Mouse (Mus musculus) neural tube, embryonic 12.5 days (tissue): Measurements from ENCODE around the gene Rcbtb2. TPM values are rescaled to one million over a fixed set of nuclear protein-coding genes. Genes with fewer than 3 reads are reported as not detected.

ENCODE experiments used
- ATAC-seq: fragments of 200-750 bp; cut with Nextera tagmentation; 2 replicates; pipeline ENCODE4 v1.8.0; 2017; ENCODE audit warnings: low read depth, mild to moderate bottlenecking, moderate TSS enrichment, moderate library complexity; ENCODE audit not compliant: low FRiP score
- H3K27ac ChIP-seq: fragments of 300-500 bp; sonication (generic); 2 replicates; pipeline ENCODE4 v1.5.1; 2016
- H3K27me3 ChIP-seq: fragments of 300-500 bp; sonication (generic); replicated peaks from 2 replicates; pipeline ENCODE4 v1.6.1; 2016; ENCODE audit warnings: mild to moderate bottlenecking
- H3K36me3 ChIP-seq: fragments of 300-500 bp; sonication (generic); 2 replicates; pipeline ENCODE4 v1.6.1; 2016; ENCODE audit warnings: mild to moderate bottlenecking
- H3K4me1 ChIP-seq: fragments of 300-500 bp; sonication (generic); 2 replicates; pipeline ENCODE4 v1.6.1; 2016
- H3K4me2 ChIP-seq: fragments of 300-500 bp; sonication (generic); replicated peaks from 2 replicates; pipeline ENCODE4 v1.6.1; 2016; ENCODE audit warnings: mild to moderate bottlenecking
- H3K4me3 ChIP-seq: fragments of 300-500 bp; sonication (generic); 2 replicates; pipeline ENCODE4 v1.5.1; 2016
- H3K9ac ChIP-seq: fragments of 300-500 bp; sonication (generic); 2 replicates; pipeline ENCODE4 v1.6.1; 2016; ENCODE audit warnings: mild to moderate bottlenecking
- H3K9me3 ChIP-seq: fragments of 300-500 bp; sonication (generic); 2 replicates; pipeline ENCODE4 v1.6.1; 2016; ENCODE audit warnings: mild to moderate bottlenecking
- WGBS: fragments of 180-500 bp; shearing (Covaris S2); methylation state at CpG from one replicate; pipeline ENCODE4 v1.1.7; 2016; 5-methylcytosine and 5-hydroxymethylcytosine counted together
- polyA plus RNA-seq: library from polyadenylated mRNA; unstranded; fragments of >200 nt; fragmentation: Nextera tagmentation; extraction: Ambion mirVana; gene quantifications from 2 replicates; pipeline ENCODE4 v1.2.1, GENCODE M21; 2016

Rcbtb2 gene
- polyA plus RNA-seq, 1 experiment from 2014 or later: 118 TPM

GRCm38 (mm10) chr14:73117411-73118392 is 5.1 kb upstream of the Rcbtb2 start:
- Histone ChIP-seq H3K4me2 (no peak overlapping the region), H3K4me1 (no peaks in the 10 kb centered on the region; the same call in 1 of the 2 replicates), H3K27ac (no peak overlapping the region), H3K9me3 (no peaks in the 10 kb centered on the region), H3K36me3 (no peaks in the 10 kb centered on the region), H3K4me3 (no peak overlapping the region), H3K9ac (no peak overlapping the region), H3K27me3 (no peaks in the 10 kb centered on the region)
- WGBS: 79% methylated on average over 7 of the region's 7 CpGs
- ATAC-seq: no peak

DNA sequence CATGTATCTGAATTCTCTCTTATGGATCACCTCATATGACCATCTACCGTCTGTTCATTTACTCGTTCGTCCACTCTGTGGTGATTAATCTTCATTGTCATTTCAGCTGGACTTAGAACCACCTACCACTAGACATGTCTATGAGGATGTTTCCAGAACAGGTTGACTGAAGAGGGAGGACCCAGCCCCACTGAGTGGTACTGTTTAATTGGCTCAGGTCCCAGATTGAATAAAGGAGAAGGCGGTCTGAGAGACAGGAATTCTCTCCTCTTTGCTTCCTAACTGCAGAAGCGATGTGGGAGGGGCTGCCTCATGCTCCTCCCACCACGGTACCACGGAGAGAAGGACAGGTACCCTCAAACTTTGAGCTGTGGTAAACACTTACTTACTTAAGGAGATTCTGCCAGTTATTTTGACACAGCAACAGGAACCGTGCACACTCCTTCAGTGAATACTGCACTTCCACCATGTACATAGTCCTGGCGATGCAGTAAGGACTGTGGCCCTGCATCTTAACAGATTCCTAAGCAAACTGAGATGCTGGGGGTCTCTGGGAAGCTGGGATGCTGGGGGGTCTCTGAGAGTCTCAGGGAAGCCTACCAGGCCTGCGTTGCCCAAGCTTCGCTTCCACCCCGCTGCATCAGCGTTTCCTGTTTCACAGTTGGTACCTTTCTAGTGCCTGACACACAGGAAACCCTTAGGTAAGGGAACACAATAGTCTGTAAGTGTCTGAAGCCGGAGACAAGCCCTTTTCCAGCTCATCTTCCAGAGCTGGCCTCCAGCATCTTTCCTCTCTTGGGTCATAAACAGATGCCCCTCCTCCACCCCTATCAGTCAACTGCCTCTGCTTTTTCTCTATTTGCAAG is 4.1 kb upstream of the Rcbtb2 start:
- Histone ChIP-seq H3K4me2 (no peak overlapping the region), H3K27ac (no peak overlapping the region), H3K4me1 (no peaks in the 10 kb centered on the region; the same call in 1 of the 2 replicates), H3K9ac (no peak overlapping the region), H3K36me3 (no peaks in the 10 kb centered on the region), H3K9me3 (no peaks in the 10 kb centered on the region), H3K27me3 (no peaks in the 10 kb centered on the region), H3K4me3 (no peak overlapping the region)
- no peak for ATAC-seq
- 74% methylated on average over 14 of the region's 14 CpGs for WGBS

DNA sequence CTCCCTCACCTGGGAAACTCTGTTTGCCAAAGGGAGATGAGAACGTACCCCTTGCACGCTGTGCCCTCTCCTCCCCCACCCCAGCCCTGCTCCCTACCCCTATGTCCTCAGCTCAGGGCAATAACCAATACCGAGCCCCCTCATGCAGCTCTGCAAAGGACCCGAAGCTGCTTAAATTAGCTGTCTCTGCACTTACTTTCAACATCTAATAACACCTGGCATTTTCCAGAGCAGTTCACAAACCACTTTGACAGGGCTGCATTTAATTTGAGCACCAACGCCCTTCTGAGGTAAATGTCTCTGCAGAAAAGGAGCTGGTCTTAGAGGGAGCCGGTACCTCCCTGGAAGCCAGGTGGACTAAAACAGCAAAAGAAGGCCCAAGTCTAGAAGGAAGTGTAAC is 3.4 kb upstream of the Rcbtb2 start:
- H3K9me3 ChIP-seq: no peaks in the 10 kb centered on the region
- WGBS: 37% methylated on average over 6 of the region's 6 CpGs
- H3K36me3 ChIP-seq: no peaks in the 10 kb centered on the region

GRCm38 (mm10) chr14:73119966-73120365 is 2.9 kb upstream of the Rcbtb2 start:
- H3K9ac ChIP-seq: no peak overlapping the region
- no peak overlapping the region for H3K4me3 ChIP-seq
- no peaks in the 10 kb centered on the region for H3K9me3 ChIP-seq
- no peak overlapping the region for H3K27ac ChIP-seq
- no peaks in the 10 kb centered on the region for H3K36me3 ChIP-seq
- H3K27me3 ChIP-seq: no peaks in the 10 kb centered on the region
- WGBS: 69% methylated on average over 2 of the region's 2 CpGs
- ATAC-seq: no peak
- no peak overlapping the region for H3K4me2 ChIP-seq
- no peaks in the 10 kb centered on the region; the same call in 1 of the 2 replicates for H3K4me1 ChIP-seq

More for the DNA sequence above, 3.4 kb upstream of the Rcbtb2 start:
- ATAC-seq: no peak
- H3K4me1 ChIP-seq: no peaks in the 10 kb centered on the region; the same call in 1 of the 2 replicates
- H3K4me2 ChIP-seq: no peak overlapping the region
- no peak overlapping the region for H3K4me3 ChIP-seq
- H3K27ac ChIP-seq: no peak overlapping the region
- no peak overlapping the region for H3K9ac ChIP-seq
- no peaks in the 10 kb centered on the region for H3K27me3 ChIP-seq

GRCm38 (mm10) chr14:73122211-73122922 is 470 bp upstream of the Rcbtb2 start:
- no peak for ATAC-seq
- no peaks in the 10 kb centered on the region for H3K9me3 ChIP-seq
- 75% methylated on average over 4 of the region's 4 CpGs for WGBS
- H3K36me3 ChIP-seq: no peaks in the 10 kb centered on the region
- no peak overlapping the region for H3K4me3 ChIP-seq
- H3K4me2 ChIP-seq: no peak overlapping the region
- H3K27me3 ChIP-seq: no peaks in the 10 kb centered on the region
- no peaks in the 10 kb centered on the region; the same call in 1 of the 2 replicates for H3K4me1 ChIP-seq
- H3K9ac ChIP-seq: no peak overlapping the region
- H3K27ac ChIP-seq: no peak overlapping the region

DNA sequence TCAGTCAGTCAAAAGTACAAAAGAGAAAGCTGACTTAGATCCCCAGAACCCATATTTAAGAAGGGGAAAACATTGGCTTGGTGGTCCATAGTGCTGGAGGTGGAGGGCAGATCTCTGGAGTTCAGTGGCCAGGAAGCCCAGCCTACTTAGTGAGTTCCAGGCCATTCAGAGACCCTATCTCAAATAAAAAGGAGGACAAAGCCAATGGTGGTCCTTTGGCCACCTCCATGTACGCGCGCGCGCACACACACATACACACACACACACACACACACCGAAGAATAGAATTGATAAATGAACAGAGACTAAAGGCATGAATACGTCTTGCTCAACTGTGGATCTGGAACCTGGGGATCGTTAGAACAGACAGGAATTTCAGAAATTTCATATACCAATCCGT is 544 bp downstream of the Rcbtb2 start:
- no peaks in the 10 kb centered on the region for H3K27me3 ChIP-seq
- H3K9me3 ChIP-seq: no peaks in the 10 kb centered on the region
- no peaks in the 10 kb centered on the region; the same call in 1 of the 2 replicates for H3K4me1 ChIP-seq
- H3K27ac ChIP-seq: no peak overlapping the region
- no peak overlapping the region for H3K9ac ChIP-seq
- ATAC-seq: no peak
- 91% methylated on average over 9 of the region's 9 CpGs for WGBS
- H3K36me3 ChIP-seq: no peaks in the 10 kb centered on the region
- H3K4me3 ChIP-seq: no peak overlapping the region
- H3K4me2 ChIP-seq: no peak overlapping the region

DNA sequence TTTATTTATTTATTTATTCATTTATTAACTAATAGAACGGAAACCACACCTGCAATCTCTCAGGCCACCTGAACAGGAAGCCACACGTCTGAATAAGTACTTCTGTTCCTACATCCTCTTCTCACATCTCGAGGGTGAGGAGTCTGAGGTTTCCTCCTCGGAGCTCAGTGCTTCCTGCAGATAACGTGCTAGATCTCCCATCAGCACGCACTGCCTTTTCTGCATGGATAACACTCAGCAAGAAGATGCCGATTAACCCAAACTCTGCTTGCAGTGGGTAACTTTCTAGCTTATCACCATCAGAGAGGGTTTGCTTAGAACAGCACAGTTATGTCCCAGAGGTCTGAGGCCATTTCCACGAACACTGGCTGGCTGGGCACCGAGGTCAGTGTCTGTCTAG is 949 bp downstream of the Rcbtb2 start:
- H3K4me2 ChIP-seq: no peak overlapping the region
- no peak overlapping the region for H3K27ac ChIP-seq
- WGBS: 81% methylated on average over 9 of the region's 9 CpGs
- H3K27me3 ChIP-seq: no peaks in the 10 kb centered on the region
- no peak for ATAC-seq
- H3K36me3 ChIP-seq: no peaks in the 10 kb centered on the region
- no peak overlapping the region for H3K9ac ChIP-seq
- H3K4me3 ChIP-seq: no peak overlapping the region
- no peaks in the 10 kb centered on the region for H3K9me3 ChIP-seq
- H3K4me1 ChIP-seq: no peaks in the 10 kb centered on the region; the same call in 1 of the 2 replicates

DNA sequence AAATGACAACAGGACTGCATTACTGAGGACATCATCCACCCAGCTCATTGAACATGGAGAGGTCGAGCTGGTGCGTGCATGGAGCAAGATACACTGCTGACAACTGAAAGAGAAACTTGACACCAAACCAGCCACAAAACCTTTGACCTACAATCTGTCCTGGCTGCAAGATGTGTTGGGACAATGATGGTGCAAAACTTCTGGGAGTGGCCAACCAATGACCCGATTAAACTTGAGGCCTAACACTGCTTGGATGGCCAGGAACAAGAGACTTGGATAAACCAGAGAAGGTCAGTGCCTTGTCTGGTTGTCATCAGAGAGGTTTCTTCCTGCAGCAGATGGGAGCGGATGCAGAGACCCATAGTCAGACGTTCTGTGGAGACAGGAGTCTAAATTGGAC is 7.7 kb downstream of the Rcbtb2 start:
- Histone ChIP-seq H3K27me3 (no peaks in the 10 kb centered on the region), H3K27ac (no peak overlapping the region), H3K4me2 (no peak overlapping the region), H3K9me3 (no peaks in the 10 kb centered on the region), H3K4me3 (no peak overlapping the region), H3K36me3 (no peaks in the 10 kb centered on the region), H3K4me1 (no peaks in the 10 kb centered on the region), H3K9ac (no peak overlapping the region)
- 61% methylated on average over 5 of the region's 5 CpGs for WGBS
- no peak for ATAC-seq

- no peak for ATAC-seq
These were observed 9.1 kb downstream of the Rcbtb2 start for GRCm38 (mm10) chr14:73131856-73132410.

GRCm38 (mm10) chr14:73132731-73133130 is 9.9 kb downstream of the Rcbtb2 start:
- no peak overlapping the region for H3K4me2 ChIP-seq
- H3K36me3 ChIP-seq: no peaks in the 10 kb centered on the region
- no peak for ATAC-seq
- 84% methylated on average over 4 of the region's 4 CpGs for WGBS
- H3K4me1 ChIP-seq: no peaks in the 10 kb centered on the region
- no peaks in the 10 kb centered on the region for H3K27me3 ChIP-seq
- no peak overlapping the region for H3K4me3 ChIP-seq
- no peak overlapping the region for H3K9ac ChIP-seq
- H3K27ac ChIP-seq: no peak overlapping the region
- H3K9me3 ChIP-seq: no peaks in the 10 kb centered on the region

More at GRCm38 (mm10) chr14:73131856-73132410, 9.1 kb downstream of the Rcbtb2 start:
- Histone ChIP-seq H3K9me3 (no peaks in the 10 kb centered on the region), H3K27ac (no peak overlapping the region), H3K4me3 (no peak overlapping the region), H3K4me2 (no peak overlapping the region), H3K4me1 (no peaks in the 10 kb centered on the region), H3K27me3 (no peaks in the 10 kb centered on the region), H3K9ac (no peak overlapping the region), H3K36me3 (no peaks in the 10 kb centered on the region)
- WGBS: 91% methylated on average over 16 of the region's 16 CpGs

DNA sequence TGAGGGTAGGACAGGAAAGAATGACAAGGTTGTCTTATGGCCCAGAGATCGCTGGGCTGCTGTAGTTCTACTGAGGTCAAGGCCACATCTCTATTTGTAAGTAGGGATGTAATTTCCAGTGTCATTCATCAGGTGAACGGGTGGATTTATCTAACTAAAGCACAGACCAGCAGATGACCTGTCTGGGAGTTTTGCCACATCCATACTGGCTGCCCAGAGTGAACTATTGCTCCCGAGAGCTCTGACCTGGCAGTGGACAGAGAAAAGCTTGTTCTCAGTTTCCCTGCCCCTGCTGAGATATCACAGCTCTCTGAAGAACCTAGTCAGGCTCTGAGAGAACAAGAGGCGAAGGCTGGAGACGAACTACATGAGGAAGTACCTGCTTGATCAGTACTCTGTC is 14.4 kb downstream of the Rcbtb2 start:
- H3K4me2 ChIP-seq: no peak overlapping the region
- 0 out of 2 replicates have a peak, but pooled peaks cover 3% of the 10 kb centered on the region for H3K4me1 ChIP-seq
- no peak overlapping the region for H3K27ac ChIP-seq
- no peaks in the 10 kb centered on the region for H3K36me3 ChIP-seq
- no peak for ATAC-seq
- no peaks in the 10 kb centered on the region for H3K27me3 ChIP-seq
- H3K9ac ChIP-seq: no peak overlapping the region
- WGBS: 76% methylated on average over 5 of the region's 5 CpGs
- no peak overlapping the region for H3K4me3 ChIP-seq
- H3K9me3 ChIP-seq: no peaks in the 10 kb centered on the region
